Mouse (Mus musculus) heart, postnatal 0 days (tissue): Measurements from ENCODE around the gene Prr22.

Source experiments
- CTCF ChIP-seq: IDR thresholded peaks from 2 replicates; pipeline ENCODE4 v1.5.1; 2016; ENCODE audit warnings: antibody characterized with exemption, control low read depth, low read depth
- EP300 ChIP-seq: IDR thresholded peaks from 2 replicates; pipeline ENCODE4 v1.6.1; 2016; ENCODE audit warnings: antibody characterized with exemption, low read depth

DNA sequence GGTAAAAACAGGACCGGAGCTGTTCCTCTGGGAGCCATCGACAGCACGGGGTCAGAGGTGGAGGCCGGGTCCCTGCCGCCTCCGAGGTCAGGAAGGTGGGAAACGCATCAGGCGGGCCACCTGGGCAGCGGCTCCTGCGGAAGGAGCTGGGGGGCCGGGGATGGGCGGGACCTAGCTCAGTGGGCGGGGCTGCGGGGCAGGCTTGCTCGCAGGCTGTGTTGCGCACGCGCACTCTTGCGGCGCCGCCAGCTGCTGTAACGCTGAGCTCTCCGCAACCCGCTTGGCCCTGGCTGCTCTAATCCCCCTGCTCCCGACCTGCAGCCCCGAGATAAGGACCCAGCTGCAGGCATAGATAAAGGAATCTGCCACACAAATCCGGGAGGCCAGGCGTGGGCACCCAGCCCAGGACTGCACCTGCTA is 8.0 kb upstream of the Prr22 start:
- TF ChIP-seq CTCF (no peak), EP300 (no peak)
